Mouse (Mus musculus) kidney, adult 18-20 months (tissue): Measurements from ENCODE around the gene Rad9b.

Source experiments
- DNase-seq: peaks from one replicate; pipeline ENCODE4 v3.0.0; 2021

The Rad9b gene

DNA sequence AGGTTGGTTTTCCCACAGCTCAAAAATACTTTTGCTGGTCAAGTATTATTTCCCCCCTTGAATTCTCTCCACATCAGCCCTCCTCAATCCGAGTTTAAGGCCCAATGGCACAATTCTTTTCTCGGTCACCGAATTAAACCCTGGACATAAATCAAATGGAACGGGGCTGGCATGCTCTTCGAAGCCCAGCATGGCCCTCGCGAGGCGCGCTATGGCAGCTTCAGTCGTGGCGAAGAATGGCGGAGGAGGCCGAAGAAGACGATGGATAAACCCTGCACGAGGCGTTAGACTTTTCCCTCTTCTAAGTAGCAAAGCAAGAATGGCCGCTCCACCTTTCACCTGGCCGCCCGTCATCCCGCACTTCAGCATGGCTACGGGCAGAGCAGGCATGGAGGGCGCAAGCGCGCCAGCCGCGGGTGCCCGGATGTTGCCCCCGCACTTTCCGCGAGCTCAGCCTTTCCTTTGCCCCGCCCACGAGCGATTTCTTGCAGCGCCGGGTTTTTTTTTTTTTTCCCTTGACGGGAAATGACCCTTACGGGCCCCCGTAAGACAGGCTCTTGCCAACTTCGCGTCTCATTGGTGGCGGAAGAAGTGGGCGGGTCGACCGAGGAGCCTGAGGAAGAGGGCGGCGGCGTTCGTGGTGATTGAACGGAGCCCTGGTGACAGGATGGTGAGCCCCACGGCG is at the start of gene Rad9b, which contains the start of gene Vps29:
Gene Rad9b (minus strand): TSS at position 427 of the 685 bp plus-strand sequence.
Gene Vps29 (plus strand): TSS at position 563 of the 685 bp plus-strand sequence.
- peak; percentile 98 for DNase-seq

DNA sequence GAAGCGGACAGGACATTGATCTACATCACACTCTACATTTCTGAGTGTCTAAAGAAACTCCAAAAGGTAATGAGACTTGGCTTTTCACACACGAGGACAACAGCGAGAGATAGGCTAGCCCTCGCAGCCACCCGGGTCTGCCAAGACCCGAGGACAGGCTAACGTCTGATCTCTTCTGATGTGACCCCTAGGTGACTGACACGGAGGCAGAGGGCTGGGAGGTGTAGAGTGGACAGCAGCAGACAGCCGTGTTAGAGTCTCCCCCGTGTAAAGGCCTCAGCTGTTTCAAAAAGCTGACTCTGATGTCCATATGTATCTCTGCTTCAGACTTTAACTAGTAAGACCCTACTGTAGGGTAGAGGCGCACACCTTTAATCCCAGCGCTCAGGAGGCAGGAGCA is 49.3 kb upstream of the Rad9b start:
- no peak for DNase-seq

- no peak for DNase-seq
Observed at GRCm38 (mm10) chr5:122402772-122403171, 48.7 kb upstream of the Rad9b start.

- DNase-seq, result no peak
Observed at GRCm38 (mm10) chr5:122402160-122402559, 48.1 kb upstream of the Rad9b start.

DNA sequence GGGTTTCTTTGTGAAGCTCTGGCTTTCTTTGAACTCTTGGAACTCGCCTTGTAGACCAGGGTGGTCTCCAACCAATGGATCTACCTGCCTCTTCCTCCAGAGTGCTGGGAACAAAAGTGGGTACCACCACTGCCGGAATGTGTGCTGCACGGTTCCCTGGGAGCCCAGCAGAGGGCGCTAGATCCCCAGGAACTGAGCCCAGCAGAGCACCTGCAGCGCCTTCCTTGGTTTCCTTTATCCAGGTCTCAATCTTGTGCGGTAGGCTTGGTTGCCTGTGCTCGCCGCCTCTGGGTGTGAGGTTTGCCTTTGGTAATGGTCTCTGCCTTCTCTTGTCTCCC is 47.2 kb upstream of the Rad9b start:
- DNase-seq, result peak; percentile 79

DNA sequence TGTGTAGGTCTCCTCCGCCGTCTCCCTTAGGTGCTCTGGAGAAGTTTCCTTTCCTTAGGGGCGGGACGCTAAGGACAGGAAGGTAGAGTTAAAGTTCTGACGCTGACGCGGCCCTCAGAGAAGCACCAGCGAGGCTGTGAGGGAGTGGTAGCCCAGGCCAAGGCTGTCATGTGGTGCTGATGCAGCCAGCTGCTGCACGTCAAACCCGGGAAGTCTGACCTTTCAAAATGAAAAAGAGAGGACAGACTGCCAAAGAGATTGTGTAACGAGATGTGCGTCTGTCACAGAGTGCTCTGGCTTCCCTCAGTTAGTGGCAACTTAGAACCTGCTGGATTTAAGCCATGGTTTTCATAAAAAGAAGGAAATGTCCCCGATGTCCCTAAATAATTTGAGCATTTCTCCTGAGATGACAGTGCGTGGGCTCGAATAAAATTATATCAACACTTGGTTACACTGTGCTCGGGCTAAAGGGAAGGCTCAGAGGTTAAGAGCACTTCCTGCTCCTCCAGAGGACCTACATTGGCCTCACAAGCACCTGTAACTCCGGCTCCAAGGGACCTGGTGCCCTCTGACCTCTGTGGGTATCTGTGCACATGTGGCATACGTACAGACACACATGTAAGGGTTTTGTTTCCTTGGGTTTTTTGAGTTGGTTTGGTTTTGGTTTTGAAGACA is 46.7 kb upstream of the Rad9b start:
- peak; percentile 62 for DNase-seq

DNA sequence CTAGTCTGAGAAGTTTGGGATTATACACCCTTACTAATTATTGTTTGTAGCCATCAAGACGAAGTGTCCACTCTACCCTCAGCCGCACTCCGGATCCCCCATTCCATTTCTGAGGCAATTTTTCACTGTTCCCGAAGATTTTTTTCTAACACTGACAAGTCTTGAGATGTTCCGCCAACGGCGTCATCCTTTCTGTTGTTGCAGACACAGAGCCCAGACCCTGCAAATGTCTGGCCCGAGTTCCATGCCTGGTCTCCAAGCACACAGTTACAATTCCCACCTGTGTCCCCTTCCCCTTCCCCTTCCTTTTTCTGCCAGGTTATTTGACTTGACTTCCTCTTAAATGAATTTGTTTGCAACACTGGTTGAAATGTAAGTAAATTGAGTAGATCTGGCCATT is 45.8 kb upstream of the Rad9b start:
- no peak for DNase-seq

GRCm38 (mm10) chr5:122397495-122397894 is 43.5 kb upstream of the Rad9b start:
- DNase-seq, result no peak

GRCm38 (mm10) chr5:122396791-122397190 is 42.8 kb upstream of the Rad9b start:
- peak; percentile 55 for DNase-seq

- DNase-seq, result peak; percentile 85
Observed at GRCm38 (mm10) chr5:122393887-122394286, 39.9 kb upstream of the Rad9b start.

- DNase-seq, result peak; percentile 35
Observed at GRCm38 (mm10) chr5:122392227-122393004, 38.4 kb upstream of the Rad9b start.

GRCm38 (mm10) chr5:122391786-122392180 is 37.8 kb upstream of the Rad9b start, which contains the start of gene Arpc3:
Gene Arpc3 (plus strand): TSS chr5:122391878.
- DNase-seq, result peak; percentile 94

GRCm38 (mm10) chr5:122391178-122391785 is 37.2 kb upstream of the Rad9b start:
- DNase-seq, result no peak

GRCm38 (mm10) chr5:122390671-122391070 is 36.6 kb upstream of the Rad9b start:
- DNase-seq, result no peak

DNA sequence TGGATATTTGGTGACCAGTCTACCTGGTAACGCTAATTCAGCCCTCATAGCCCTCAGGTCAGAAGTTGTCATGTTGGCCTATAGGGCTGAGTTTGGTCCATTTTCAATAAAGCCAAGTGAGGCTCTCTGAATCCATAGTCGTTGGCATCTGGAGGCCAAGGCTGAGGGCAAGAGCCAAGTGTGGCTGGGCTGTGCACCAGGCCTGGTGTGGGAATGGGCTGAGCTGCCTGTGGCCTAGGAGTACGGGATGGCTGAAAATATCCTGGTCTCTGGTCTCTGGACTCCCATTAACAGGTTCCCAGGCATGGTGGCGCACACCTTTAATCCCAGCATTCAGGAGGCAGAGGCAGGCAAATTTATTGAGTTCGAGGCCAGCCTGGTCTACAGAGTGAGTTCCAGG is 36.0 kb upstream of the Rad9b start:
- no peak for DNase-seq

DNA sequence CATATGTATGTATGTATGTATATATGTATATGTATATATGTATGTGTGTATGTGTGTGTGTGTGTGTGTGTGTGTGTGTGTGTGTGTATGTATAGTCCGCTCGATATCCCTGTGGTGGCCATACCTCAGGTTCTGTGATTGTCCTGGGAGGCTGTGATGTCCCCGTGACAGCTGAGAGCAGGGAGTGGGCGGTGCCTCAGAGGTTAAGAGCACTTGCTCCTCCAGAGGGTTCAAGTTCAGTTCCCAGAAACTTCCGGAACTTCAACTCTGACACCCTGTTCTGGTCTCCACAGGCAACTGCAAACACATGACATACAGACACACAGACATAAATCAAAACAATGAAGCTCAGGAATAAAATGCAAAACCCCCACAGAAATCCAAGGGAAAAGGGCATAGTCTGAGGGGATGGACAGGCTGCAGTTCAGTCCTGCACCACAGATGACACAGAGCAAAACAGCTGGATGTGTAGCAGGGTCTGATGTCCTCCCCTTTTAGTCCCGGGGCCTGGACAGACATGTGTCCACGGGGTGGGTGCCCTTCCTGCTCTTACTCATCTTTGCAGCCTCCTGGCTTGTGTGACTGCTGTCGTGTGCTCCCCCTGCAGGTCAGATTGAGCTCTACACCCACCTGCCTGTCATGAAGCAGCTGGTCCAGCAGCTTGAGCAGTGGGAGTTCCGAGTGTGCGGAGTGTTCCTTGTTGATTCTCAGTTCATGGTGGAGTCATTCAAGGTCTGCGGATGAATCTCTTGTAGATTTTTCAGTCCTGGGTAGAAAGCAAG is 25.5 kb upstream of the Rad9b start:
- peak; percentile 78 for DNase-seq

DNA sequence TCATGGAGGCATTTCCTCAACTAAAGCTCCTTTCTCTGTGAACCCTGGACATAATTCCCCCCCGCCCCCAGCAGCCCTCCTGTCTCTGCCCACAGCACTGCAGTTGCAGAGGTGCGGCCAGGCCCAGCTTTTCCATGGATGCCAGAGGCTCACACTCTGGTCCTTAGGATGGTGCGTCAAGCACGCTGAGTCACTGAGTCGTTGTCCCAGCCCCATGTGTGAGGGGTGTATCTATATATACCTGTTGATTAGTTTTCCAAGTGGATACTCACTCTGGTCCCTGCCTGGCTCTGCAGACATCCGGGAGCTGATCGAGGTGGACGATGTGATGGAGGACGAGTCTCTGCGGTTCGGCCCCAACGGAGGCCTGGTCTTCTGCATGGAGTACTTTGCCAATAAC is 24.1 kb upstream of the Rad9b start:
- no peak for DNase-seq

DNA sequence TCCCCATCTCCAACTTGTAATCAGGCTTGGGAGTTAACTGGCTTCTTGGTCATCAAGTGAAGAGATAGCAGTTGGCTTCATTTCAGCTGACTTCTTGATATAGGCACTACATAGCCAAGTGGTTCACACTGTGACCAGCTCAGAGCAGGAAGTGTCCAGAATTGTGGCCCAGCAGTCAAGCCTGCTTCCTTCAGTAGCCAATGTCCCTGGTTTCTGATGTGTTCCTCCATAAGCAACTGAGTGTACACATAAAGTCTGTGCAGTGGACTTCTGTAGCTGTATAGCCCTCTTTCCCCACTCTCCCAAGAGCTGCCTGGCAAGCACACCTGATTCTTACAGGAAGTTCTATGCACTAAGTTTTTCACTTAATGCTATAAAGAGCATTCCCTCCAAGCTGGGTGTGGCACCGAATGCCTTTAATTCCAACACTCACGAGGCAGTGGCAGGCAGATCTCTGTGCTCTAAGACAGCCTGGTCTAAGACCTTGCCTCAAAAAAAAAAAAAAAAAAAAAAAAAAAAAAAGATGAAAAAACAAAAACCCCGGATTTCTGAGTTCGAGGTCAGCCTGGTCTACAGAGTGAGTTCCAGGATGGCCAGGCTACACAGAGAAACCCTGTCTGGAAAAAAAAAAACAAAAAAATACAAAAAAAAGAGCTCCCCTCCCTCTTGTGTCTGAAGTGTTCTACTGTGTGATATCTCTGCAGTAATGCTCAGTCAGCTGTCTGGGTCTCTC is 23.2 kb upstream of the Rad9b start:
- no peak for DNase-seq

GRCm38 (mm10) chr5:122372878-122373277 is 18.8 kb upstream of the Rad9b start:
- no peak for DNase-seq

- DNase-seq, result peak; percentile 99
Observed at GRCm38 (mm10) chr5:122372192-122372769, 18.2 kb upstream of the Rad9b start, which contains the start of gene Fam216a. Gene Fam216a (minus strand): TSS chr5:122372364.

DNA sequence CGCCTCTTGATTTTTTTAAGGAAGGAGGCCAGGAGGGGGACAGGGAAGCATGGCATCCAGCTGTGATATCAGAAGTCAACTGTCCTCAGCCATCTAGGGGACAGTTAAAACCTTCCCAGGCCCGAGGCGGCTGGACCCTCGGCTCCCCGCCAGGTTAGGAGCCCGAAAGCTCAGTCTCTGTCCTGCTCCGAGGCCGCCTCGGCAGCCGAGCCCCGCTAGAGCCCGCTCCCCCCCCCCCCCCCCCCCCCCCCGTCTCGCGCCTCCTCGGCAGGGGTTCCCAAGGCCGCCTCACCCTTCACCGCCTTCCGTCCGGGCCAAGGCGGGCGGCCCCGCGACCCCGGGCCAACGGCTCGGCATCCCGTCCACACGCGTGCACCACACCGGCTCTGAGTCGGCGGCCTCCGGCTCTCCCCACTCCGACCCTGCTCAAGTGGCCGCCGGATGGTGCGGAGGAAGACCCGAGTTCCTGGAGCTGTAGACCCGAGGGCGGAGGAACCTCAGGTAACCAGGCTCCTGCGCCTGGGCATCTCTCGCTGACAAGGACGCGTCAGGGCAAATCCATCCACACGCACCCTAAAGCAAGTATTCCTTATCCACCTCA is 17.7 kb upstream of the Rad9b start, which contains the start of gene Gpn3:
Gene Gpn3 (plus strand): TSS at position 286 of the 601 bp plus-strand sequence.
- DNase-seq, result no peak
